In genomic region chr6:38838061-38838460, GRCm38 (mm10) we compare ENCODE assay signal across 18 mouse cellular contexts. TPM values are rescaled to one million over a fixed set of nuclear protein-coding genes. Genes with fewer than 3 reads are reported as not detected.
A peak's percentile ranks its signal among the peaks of the same experiment; 100 is the strongest.
DNase-seq lines count a peak whose midpoint lies in the region; ATAC-seq and TF ChIP-seq lines count a peak whose summit lies in the region.
"Had no signal": no experiment of that assay in that cellular context is flagged by ENCODE, and none has a peak within 500 bp of the region (broad histone marks: within the 10 kb centered on the region; RNA-seq: fewer than 3 reads in every experiment).

No protein-coding gene starts in this region.

- H3K36me3 ChIP-seq in hindbrain, embryonic 11.5 days (ENCODE audit: control insufficient read depth, insufficient read depth, low read length), result no peaks in the 10 kb centered on the region
- no peaks in the 10 kb centered on the region for H3K36me3 ChIP-seq in hindbrain, embryonic 16.5 days (ENCODE audit: control insufficient read depth, insufficient read depth, low read length)
- peaks cover 66% of the 10 kb centered on the region for H3K36me3 ChIP-seq in liver, embryonic 15.5 days (replicated peaks)
- H3K36me3 ChIP-seq in liver, embryonic 11.5 days (ENCODE audit: control insufficient read depth, insufficient read depth, low read length), result no peaks in the 10 kb centered on the region
- H3K36me3 ChIP-seq in neural tube, embryonic 13.5 days, result peaks cover 8% of the 10 kb centered on the region; the same call in 1 of the 2 replicates
- H3K36me3 ChIP-seq in neural tube, embryonic 15.5 days, result no peaks in the 10 kb centered on the region

- H3K27me3 ChIP-seq in hindbrain, embryonic 11.5 days (ENCODE audit: control insufficient read depth, insufficient read depth, low read length), result no peaks in the 10 kb centered on the region
- no peaks in the 10 kb centered on the region for H3K27me3 ChIP-seq in hindbrain, embryonic 16.5 days (replicated peaks; ENCODE audit: control insufficient read depth, insufficient read depth, low read length)
- no peaks in the 10 kb centered on the region for H3K27me3 ChIP-seq in liver, embryonic 15.5 days
- no peaks in the 10 kb centered on the region for H3K27me3 ChIP-seq in liver, embryonic 11.5 days (replicated peaks; ENCODE audit: control insufficient read depth, insufficient read depth, low read length)
- H3K27me3 ChIP-seq in neural tube, embryonic 13.5 days, result no peaks in the 10 kb centered on the region
- H3K27me3 ChIP-seq in neural tube, embryonic 15.5 days (replicated peaks), result no peaks in the 10 kb centered on the region
- H3K27me3 ChIP-seq: kidney, embryonic 15.5 days; limb, embryonic 13.5 days had no signal

- no peak overlapping the region for H3K4me2 ChIP-seq in hindbrain, embryonic 11.5 days (replicated peaks; ENCODE audit: low read depth, low read length)
- no peak overlapping the region for H3K4me2 ChIP-seq in hindbrain, embryonic 16.5 days (ENCODE audit: low read length)
- no peak overlapping the region for H3K4me2 ChIP-seq in liver, embryonic 15.5 days
- no peak overlapping the region for H3K4me2 ChIP-seq in liver, embryonic 11.5 days
- no peak overlapping the region for H3K4me2 ChIP-seq in neural tube, embryonic 13.5 days
- no peak overlapping the region for H3K4me2 ChIP-seq in neural tube, embryonic 15.5 days
- H3K4me2 ChIP-seq: kidney, embryonic 15.5 days; limb, embryonic 13.5 days had no signal

- no peak for TF ChIP-seq CTCF in gastrocnemius, adult 2 months (IDR thresholded peaks at IDR 0.05)

- no peak overlapping the region for H3K4me3 ChIP-seq in gastrocnemius, adult 2 months
- H3K4me3 ChIP-seq in hindbrain, embryonic 11.5 days (ENCODE audit: low read depth, low read length), result no peak overlapping the region
- H3K4me3 ChIP-seq in hindbrain, embryonic 16.5 days (ENCODE audit: low read length), result no peak overlapping the region
- H3K4me3 ChIP-seq in liver, embryonic 15.5 days (replicated peaks), result no peak overlapping the region
- H3K4me3 ChIP-seq in liver, embryonic 11.5 days (ENCODE audit: low read depth, low read length), result no peak overlapping the region
- H3K4me3 ChIP-seq in neural tube, embryonic 13.5 days, result no peak overlapping the region
- H3K4me3 ChIP-seq in neural tube, embryonic 15.5 days (replicated peaks), result no peak overlapping the region
- H3K4me3 ChIP-seq: embryonic facial prominence, embryonic 10.5 days; kidney, embryonic 15.5 days; limb, embryonic 13.5 days had no signal

- no peaks in the 10 kb centered on the region for H3K4me1 ChIP-seq in hindbrain, embryonic 11.5 days (replicated peaks; ENCODE audit: control insufficient read depth, insufficient read depth, low read length)
- H3K4me1 ChIP-seq in hindbrain, embryonic 16.5 days (ENCODE audit: control insufficient read depth, insufficient read depth, low read depth, low read length), result peaks cover 17% of the 10 kb centered on the region
- H3K4me1 ChIP-seq in liver, embryonic 15.5 days (replicated peaks), result peaks cover 85% of the 10 kb centered on the region
- peaks cover 41% of the 10 kb centered on the region for H3K4me1 ChIP-seq in liver, embryonic 11.5 days (replicated peaks; ENCODE audit: control insufficient read depth, insufficient read depth, low read length)
- peaks cover 52% of the 10 kb centered on the region for H3K4me1 ChIP-seq in neural tube, embryonic 13.5 days (replicated peaks)
- peaks cover 25% of the 10 kb centered on the region for H3K4me1 ChIP-seq in neural tube, embryonic 15.5 days

- ATAC-seq in hindbrain, embryonic 11.5 days (ENCODE audit: low FRiP score), result no peak
- ATAC-seq in hindbrain, embryonic 16.5 days, result no peak
- no peak for ATAC-seq in liver, embryonic 15.5 days (ENCODE audit: insufficient read depth)
- no peak for ATAC-seq in liver, embryonic 11.5 days (replicated peaks; ENCODE audit: low FRiP score)
- ATAC-seq in neural tube, embryonic 13.5 days (ENCODE audit: low read depth), result no peak
- ATAC-seq in neural tube, embryonic 15.5 days (ENCODE audit: low FRiP score), result no peak
- ATAC-seq: intestine, postnatal 0 days had no signal

- 0 out of 2 replicates have a peak overlapping the region, but pooled peaks have one; percentile 29 for H3K27ac ChIP-seq in gastrocnemius, adult 2 months
- peak overlapping the region; percentile 17; the same call in 1 of the 2 replicates for H3K27ac ChIP-seq in hindbrain, embryonic 11.5 days (ENCODE audit: low read depth, low read length)
- no peak overlapping the region for H3K27ac ChIP-seq in hindbrain, embryonic 16.5 days (ENCODE audit: low read depth, low read length)
- peak overlapping the region; percentile 53; the same call in 1 of the 2 replicates for H3K27ac ChIP-seq in liver, embryonic 15.5 days (replicated peaks)
- H3K27ac ChIP-seq in liver, embryonic 11.5 days (ENCODE audit: low read depth, low read length), result no peak overlapping the region
- 0 out of 2 replicates have a peak overlapping the region, but pooled peaks have one; percentile 2 for H3K27ac ChIP-seq in neural tube, embryonic 13.5 days (replicated peaks)
- H3K27ac ChIP-seq in neural tube, embryonic 15.5 days (replicated peaks), result no peak overlapping the region
- H3K27ac ChIP-seq: embryonic facial prominence, embryonic 10.5 days; kidney, embryonic 15.5 days; limb, embryonic 13.5 days had no signal

- WGBS in hindbrain, embryonic 11.5 days, result 80% methylated on average over 4 of the region's 4 CpGs
- 62% methylated on average over 4 of the region's 4 CpGs for WGBS in hindbrain, embryonic 16.5 days
- WGBS in liver, embryonic 15.5 days (ENCODE audit: insufficient replicate concordance), result 78% methylated on average over 4 of the region's 4 CpGs
- 88% methylated on average over 4 of the region's 4 CpGs for WGBS in liver, embryonic 11.5 days
- 76% methylated on average over 4 of the region's 4 CpGs for WGBS in neural tube, embryonic 13.5 days
- WGBS in neural tube, embryonic 15.5 days, result 77% methylated on average over 4 of the region's 4 CpGs

- no peaks in the 10 kb centered on the region for H3K9me3 ChIP-seq in hindbrain, embryonic 11.5 days (ENCODE audit: control insufficient read depth, low read length)
- H3K9me3 ChIP-seq in hindbrain, embryonic 16.5 days (ENCODE audit: control insufficient read depth, low read length), result no peaks in the 10 kb centered on the region
- H3K9me3 ChIP-seq in liver, embryonic 15.5 days (replicated peaks), result no peaks in the 10 kb centered on the region
- no peaks in the 10 kb centered on the region for H3K9me3 ChIP-seq in liver, embryonic 11.5 days (ENCODE audit: control insufficient read depth, low read length)
- H3K9me3 ChIP-seq in neural tube, embryonic 13.5 days, result no peaks in the 10 kb centered on the region
- H3K9me3 ChIP-seq in neural tube, embryonic 15.5 days (replicated peaks), result no peaks in the 10 kb centered on the region
- H3K9me3 ChIP-seq: embryonic facial prominence, embryonic 10.5 days; kidney, embryonic 15.5 days; limb, embryonic 13.5 days had no signal

- intact Hi-C loops in gastrocnemius, adult 2 months (cut with DNase I), result no loop called here

- H3K9ac ChIP-seq in hindbrain, embryonic 11.5 days (ENCODE audit: low read depth, low read length), result no peak overlapping the region
- H3K9ac ChIP-seq in hindbrain, embryonic 16.5 days (ENCODE audit: low read depth, low read length), result no peak overlapping the region
- no peak overlapping the region for H3K9ac ChIP-seq in liver, embryonic 15.5 days
- no peak overlapping the region for H3K9ac ChIP-seq in liver, embryonic 11.5 days (ENCODE audit: low read depth, low read length)
- no peak overlapping the region for H3K9ac ChIP-seq in neural tube, embryonic 13.5 days
- no peak overlapping the region for H3K9ac ChIP-seq in neural tube, embryonic 15.5 days (replicated peaks)
- H3K9ac ChIP-seq: kidney, embryonic 15.5 days; limb, embryonic 13.5 days had no signal

- DNase-seq in gastrocnemius, adult 2 months, result no peak
- DNase-seq in gastrocnemius, postnatal 10 days, result no peak
- DNase-seq in hindbrain, embryonic 11.5 days (ENCODE audit: low spot score), result no peak
- DNase-seq in liver, embryonic 11.5 days (ENCODE audit: low spot score), result no peak
- DNase-seq: adrenal gland, adult 2 months; cerebellum, adult 8-10 months; kidney, postnatal 4 days; lung, adult 2 months; lung, postnatal 36 days; thymus, postnatal 36 days had no signal

RNA-seq across cellular contexts. Expression of gene Tbxas1, which starts 37.1 kb away (rescaled TPM):
- total RNA-seq in gastrocnemius, adult 2 months (2021), result under 1 TPM; 0.64 to 0.79 TPM
- 1 to 10 TPM in 1 of 2 experiments, under 1 TPM in 1; 0.92 to 1.9 TPM for total RNA-seq in gastrocnemius, postnatal 10 days (2021)
- polyA plus RNA-seq in hindbrain, embryonic 11.5 days (2014; fragmentation: Nextera tagmentation; extraction: Ambion mirVana), result 0.69 and 1.4 TPM in 2 replicates
- 2.0 and 2.9 TPM in 2 replicates for polyA plus RNA-seq in hindbrain, embryonic 16.5 days (2015; fragmentation: Nextera tagmentation; extraction: Ambion mirVana)
- 9.0 and 10.4 TPM in 2 replicates for polyA plus RNA-seq in liver, embryonic 15.5 days (2015; fragmentation: Nextera tagmentation; extraction: Ambion mirVana)
- 11.5 and 12.0 TPM in 2 replicates for polyA plus RNA-seq in liver, embryonic 11.5 days (2014; fragmentation: Nextera tagmentation; extraction: Ambion mirVana)
- 2.5 and 4.1 TPM in 2 replicates for polyA plus RNA-seq in neural tube, embryonic 13.5 days (2015; fragmentation: Nextera tagmentation; extraction: Ambion mirVana)
- 2.4 and 2.5 TPM in 2 replicates for polyA plus RNA-seq in neural tube, embryonic 15.5 days (2015; fragmentation: Nextera tagmentation; extraction: Ambion mirVana)

RNA-seq across cellular contexts. Expression of gene Hipk2, which starts 37.9 kb away (rescaled TPM):
- total RNA-seq in gastrocnemius, adult 2 months (2021), result 100 to 1,000 TPM in 1 of 2 experiments, 10 to 100 TPM in 1; 56.2 to 120 TPM
- total RNA-seq in gastrocnemius, postnatal 10 days (2021), result 10 to 100 TPM; 45.1 to 46.0 TPM
- 26.6 and 38.4 TPM in 2 replicates for polyA plus RNA-seq in hindbrain, embryonic 11.5 days (2014; fragmentation: Nextera tagmentation; extraction: Ambion mirVana)
- polyA plus RNA-seq in hindbrain, embryonic 16.5 days (2015; fragmentation: Nextera tagmentation; extraction: Ambion mirVana), result 30.3 and 33.5 TPM in 2 replicates
- polyA plus RNA-seq in liver, embryonic 15.5 days (2015; fragmentation: Nextera tagmentation; extraction: Ambion mirVana), result 18.0 and 23.4 TPM in 2 replicates
- 21.4 and 27.4 TPM in 2 replicates for polyA plus RNA-seq in liver, embryonic 11.5 days (2014; fragmentation: Nextera tagmentation; extraction: Ambion mirVana)
- polyA plus RNA-seq in neural tube, embryonic 13.5 days (2015; fragmentation: Nextera tagmentation; extraction: Ambion mirVana), result 32.8 and 37.9 TPM in 2 replicates
- polyA plus RNA-seq in neural tube, embryonic 15.5 days (2015; fragmentation: Nextera tagmentation; extraction: Ambion mirVana), result 32.9 and 33.0 TPM in 2 replicates

Comparison
In these comparisons a context has a peak if more than half of its experiments do, and no peak if none do; other contexts are left out.
1. H3K27ac ChIP-seq: peak in gastrocnemius, adult 2 months (single experiment), hindbrain, embryonic 11.5 days (single experiment), liver, embryonic 15.5 days (single experiment) and neural tube, embryonic 13.5 days (single experiment); none in hindbrain, embryonic 16.5 days (single experiment), liver, embryonic 11.5 days (single experiment) and neural tube, embryonic 15.5 days (single experiment).